Comparison of ENCODE assay signal across 8 mouse cellular contexts in genomic region chr9:44084659-44085229, GRCm38 (mm10). TPM values are rescaled to one million over a fixed set of nuclear protein-coding genes. Genes with fewer than 3 reads are reported as not detected.
DNase-seq lines count a peak whose midpoint lies in the region; ATAC-seq lines count a peak whose summit lies in the region.

No protein-coding gene starts in this region.

- no peaks in the 10 kb centered on the region for H3K9me3 ChIP-seq in hindbrain, embryonic 16.5 days (ENCODE audit: control insufficient read depth, low read length)

- H3K4me3 ChIP-seq in hindbrain, embryonic 16.5 days (ENCODE audit: low read length), result peak overlapping the region; percentile 64

- 0% methylated on average over 53 of the region's 62 CpGs for WGBS in hindbrain, embryonic 16.5 days

- peak overlapping the region; percentile 76 for H3K9ac ChIP-seq in hindbrain, embryonic 16.5 days (ENCODE audit: low read depth, low read length)

- ATAC-seq in hindbrain, embryonic 16.5 days, result peak; percentile 58
- ATAC-seq in megakaryocyte, adult 5-6 weeks (ENCODE audit: poor library complexity, severe bottlenecking), result peak; percentile 72

- peaks cover 13% of the 10 kb centered on the region for H3K27me3 ChIP-seq in hindbrain, embryonic 16.5 days (replicated peaks; ENCODE audit: control insufficient read depth, insufficient read depth, low read length)

- no peak overlapping the region for H3K27ac ChIP-seq in hindbrain, embryonic 16.5 days (ENCODE audit: low read depth, low read length)

- DNase-seq in R1 (ENCODE audit: low read depth, low spot score), result peak; percentile 80
- peak; percentile 95 to 98 for DNase-seq in cerebellum, postnatal 36 days
- peak; percentile 96 for DNase-seq in gastrocnemius, adult 18-20 months (ENCODE audit: low spot score)
- DNase-seq in left cerebral cortex, adult 8-10 months (ENCODE audit: low spot score in 2 of 2), result peak; percentile 87 to 88
- DNase-seq in right cerebral cortex, adult 18-20 months, result peak; percentile 93
- DNase-seq in urinary bladder, postnatal 10 days (ENCODE audit: low spot score), result peak; percentile 78

- peaks cover 24% of the 10 kb centered on the region for H3K4me1 ChIP-seq in hindbrain, embryonic 16.5 days (ENCODE audit: control insufficient read depth, insufficient read depth, low read depth, low read length)

- peak overlapping the region; percentile 100 for H3K4me2 ChIP-seq in hindbrain, embryonic 16.5 days (ENCODE audit: low read length)

- no peaks in the 10 kb centered on the region for H3K36me3 ChIP-seq in hindbrain, embryonic 16.5 days (ENCODE audit: control insufficient read depth, insufficient read depth, low read length)

RNA-seq across cellular contexts. Expression of gene Mfrp, which starts 16.8 kb away (rescaled TPM):
- total RNA-seq in gastrocnemius, adult 18-20 months (2021), result not detected
- 0.20 and 0.31 TPM in 2 replicates for polyA plus RNA-seq in hindbrain, embryonic 16.5 days (2015; fragmentation: Nextera tagmentation; extraction: Ambion mirVana)
- total RNA-seq in left cerebral cortex, adult 8-10 months (2022), result 1 to 10 TPM in 2 of 4 experiments, under 1 TPM in 2; 0.30 to 3.6 (median 0.95) TPM
- total RNA-seq in megakaryocyte, adult 5-6 weeks (2015), result not detected in 2 replicates
- total RNA-seq in megakaryocyte, adult 5-6 weeks (2017), result 0.24 TPM in 1 of 2 replicates, not detected in the other

RNA-seq across cellular contexts. Expression of gene Usp2, which starts 17.9 kb away (rescaled TPM):
- total RNA-seq in gastrocnemius, adult 18-20 months (2021), result 100 to 1,000 TPM; 125 to 221 TPM
- polyA plus RNA-seq in hindbrain, embryonic 16.5 days (2015; fragmentation: Nextera tagmentation; extraction: Ambion mirVana), result 12.8 and 18.6 TPM in 2 replicates
- total RNA-seq in left cerebral cortex, adult 8-10 months (2022), result 100 to 1,000 TPM; 118 to 172 (median 123) TPM
- 1.3 and 4.5 TPM in 2 replicates for total RNA-seq in megakaryocyte, adult 5-6 weeks (2015)
- 1.1 and 1.3 TPM in 2 replicates for total RNA-seq in megakaryocyte, adult 5-6 weeks (2017)

RNA-seq across cellular contexts. Expression of gene C1qtnf5, which starts 22.3 kb away (rescaled TPM):
- 1 to 10 TPM; 3.9 to 5.4 TPM for total RNA-seq in gastrocnemius, adult 18-20 months (2021)
- polyA plus RNA-seq in hindbrain, embryonic 16.5 days (2015; fragmentation: Nextera tagmentation; extraction: Ambion mirVana), result 8.5 and 9.5 TPM in 2 replicates
- 10 to 100 TPM; 24.1 to 32.7 (median 26.3) TPM for total RNA-seq in left cerebral cortex, adult 8-10 months (2022)
- total RNA-seq in megakaryocyte, adult 5-6 weeks (2015), result 0.27 TPM in 1 of 2 replicates, not detected in the other
- 0.40 TPM in 1 of 2 replicates, not detected in the other for total RNA-seq in megakaryocyte, adult 5-6 weeks (2017)

RNA-seq across cellular contexts. Expression of gene Gm49380, which starts 28.6 kb away (rescaled TPM):
- 1 to 10 TPM in 1 of 2 experiments, under 1 TPM in 1; 0.43 to 1.9 TPM for total RNA-seq in gastrocnemius, adult 18-20 months (2021)
- polyA plus RNA-seq in hindbrain, embryonic 16.5 days (2015; fragmentation: Nextera tagmentation; extraction: Ambion mirVana), result 0.14 and 0.24 TPM in 2 replicates
- total RNA-seq in left cerebral cortex, adult 8-10 months (2022), result under 1 TPM in 2 of 4 experiments, not detected in 2; 0.67 to 0.78 TPM
- total RNA-seq in megakaryocyte, adult 5-6 weeks (2015), result not detected in 2 replicates
- not detected in 2 replicates for total RNA-seq in megakaryocyte, adult 5-6 weeks (2017)

RNA-seq across cellular contexts. Expression of gene Rnf26, which starts 28.6 kb away (rescaled TPM):
- total RNA-seq in gastrocnemius, adult 18-20 months (2021), result 1 to 10 TPM; 1.5 to 3.0 TPM
- 33.0 and 37.8 TPM in 2 replicates for polyA plus RNA-seq in hindbrain, embryonic 16.5 days (2015; fragmentation: Nextera tagmentation; extraction: Ambion mirVana)
- total RNA-seq in left cerebral cortex, adult 8-10 months (2022), result 10 to 100 TPM; 26.9 to 33.4 (median 30.6) TPM
- 35.9 and 36.7 TPM in 2 replicates for total RNA-seq in megakaryocyte, adult 5-6 weeks (2015)
- 16.3 and 20.9 TPM in 2 replicates for total RNA-seq in megakaryocyte, adult 5-6 weeks (2017)

Comparison
In these comparisons a context has a peak if more than half of its experiments do, and no peak if none do; other contexts are left out.
1. RNA of gene Usp2, which starts 17.9 kb away (total RNA-seq): 125 to 221 TPM in gastrocnemius, adult 18-20 months and 118 to 172 TPM in left cerebral cortex, adult 8-10 months; 1.1 to 4.5 TPM in megakaryocyte, adult 5-6 weeks; every median in the first group is over 10 times any median in the second.
2. Peak in every context shown above with its lines, with median percentiles within 50 percentile points of each other: DNase-seq.